Mouse (Mus musculus): ENCODE data around the gene Dnajc7.
"Not testable (repeated sequence)": the region's sequence is repeated elsewhere in the genome, so short reads cannot be mapped to it uniquely, and the experiment has no call there.

Dnajc7 gene

GRCm38 (mm10) chr11:100544832-100545745, 74.9 kb downstream of the Dnajc7 start, which contains the start of gene Ttc25:
Gene Ttc25 (plus strand): TSS chr11:100545607.
- peak; percentile 71 for DNase-seq

DNA sequence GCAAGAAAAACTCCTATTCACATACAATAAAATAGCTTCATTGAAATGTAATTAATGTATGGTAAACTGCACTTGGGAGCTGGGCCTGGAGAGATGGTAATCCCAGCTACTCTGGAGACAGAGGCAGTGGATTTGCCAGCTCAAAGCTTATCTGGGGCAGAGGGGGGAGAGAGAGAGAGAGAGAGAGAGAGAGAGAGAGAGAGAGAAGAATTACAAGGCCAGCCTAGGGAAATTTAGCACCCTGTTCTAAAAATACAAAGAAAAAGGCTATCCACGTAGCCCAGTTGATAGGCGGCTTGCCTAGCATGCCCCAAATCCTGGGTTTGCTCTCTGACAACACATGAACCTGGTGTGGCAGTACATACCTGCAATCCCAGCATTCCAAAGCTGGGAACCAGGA, 78.4 kb downstream of the Dnajc7 start:
- no peak for DNase-seq

DNA sequence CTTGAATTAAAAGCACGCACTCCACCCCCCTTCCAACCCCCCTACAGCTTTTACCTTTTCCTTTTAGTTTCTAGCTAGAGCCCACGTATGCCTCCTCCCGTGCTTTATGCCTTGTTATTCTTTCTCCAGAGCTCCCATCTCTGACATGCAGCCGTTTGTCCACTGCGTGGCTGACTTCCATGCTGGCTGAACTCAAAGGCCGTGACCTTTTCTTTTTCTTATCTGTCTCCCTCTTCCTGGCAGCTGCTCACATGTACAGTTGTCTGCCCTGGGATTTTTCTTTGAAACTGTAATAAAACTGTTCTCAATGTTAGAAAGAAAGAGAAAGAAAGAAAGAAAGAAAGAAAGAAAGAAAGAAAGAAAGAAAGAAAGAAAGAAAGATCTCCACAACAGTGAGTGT, 79.0 kb downstream of the Dnajc7 start:
- DNase-seq: no peak

- no peak for DNase-seq
Observed at GRCm38 (mm10) chr11:100536466-100536865, 83.5 kb downstream of the Dnajc7 start.

- DNase-seq: no peak
Observed at GRCm38 (mm10) chr11:100535996-100536395, 84.0 kb downstream of the Dnajc7 start.

DNA sequence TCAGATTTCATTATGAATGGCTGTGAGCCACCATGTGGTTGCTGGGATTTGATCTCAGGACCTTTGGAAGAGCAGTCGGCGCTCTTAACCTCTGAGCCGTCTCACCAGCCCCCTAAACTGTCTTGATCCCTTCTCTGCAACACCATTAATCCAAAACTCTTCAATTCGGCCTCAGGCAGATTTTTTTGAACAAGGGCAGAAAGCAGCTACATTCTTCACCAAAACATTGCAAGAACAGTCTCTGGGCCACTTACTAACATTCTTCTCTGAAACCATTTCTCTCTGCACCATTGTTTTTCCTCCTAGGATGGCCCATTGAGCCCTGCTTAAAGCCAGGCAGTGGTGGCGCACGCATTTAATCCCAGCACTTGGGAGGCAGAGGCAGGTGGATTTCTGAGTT, 85.1 kb downstream of the Dnajc7 start:
- DNase-seq: not testable (repeated sequence)

DNA sequence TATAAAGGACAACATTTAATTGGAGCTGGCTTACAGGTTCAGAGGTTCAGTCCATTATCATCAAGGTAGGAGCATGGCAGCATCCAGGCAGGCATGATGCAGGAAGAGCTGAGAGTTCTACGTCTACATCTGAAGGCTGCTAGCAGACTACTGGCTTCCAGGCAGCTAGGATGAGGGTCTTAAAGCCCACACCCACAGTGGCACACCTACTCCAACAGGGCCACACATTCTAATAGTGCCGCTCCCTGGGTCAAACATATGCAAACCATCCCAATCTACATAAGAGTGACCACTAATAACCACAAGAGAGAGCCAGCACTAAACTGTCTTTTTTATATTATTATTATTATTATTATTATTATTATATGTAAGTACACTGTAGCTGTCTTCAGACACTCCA, 85.6 kb downstream of the Dnajc7 start:
- not testable (repeated sequence) for DNase-seq

- DNase-seq: no peak
Observed at GRCm38 (mm10) chr11:100533871-100534270, 86.1 kb downstream of the Dnajc7 start.

All from right cerebral cortex, postnatal 4 days (tissue).